In genomic region chr10:29554365-29554764, GRCm38 (mm10) we compare ENCODE assay signal across 12 mouse cellular contexts. TPM values are rescaled to one million over a fixed set of nuclear protein-coding genes. Genes with fewer than 3 reads are reported as not detected.
DNase-seq lines count a peak whose midpoint lies in the region; ATAC-seq and TF ChIP-seq lines count a peak whose summit lies in the region.
"Had no signal": no experiment of that assay in that cellular context is flagged by ENCODE, and none has a peak within 500 bp of the region (broad histone marks: within the 10 kb centered on the region; RNA-seq: fewer than 3 reads in every experiment).

No protein-coding gene starts in this region.

- peak; percentile 17; the same call in 1 of the 2 replicates for ATAC-seq in kidney, postnatal 0 days (replicated peaks; ENCODE audit: low FRiP score, low read depth)
- ATAC-seq in activated CD4-positive, CD25-positive, alpha-beta regulatory T cell, adult 4 months, result no peak
- ATAC-seq: forebrain, embryonic 13.5 days; hindbrain, embryonic 16.5 days had no signal

- H3K36me3 ChIP-seq in kidney, postnatal 0 days (ENCODE audit: insufficient read depth, low read length), result no peaks in the 10 kb centered on the region
- no peaks in the 10 kb centered on the region for H3K36me3 ChIP-seq in myocyte (ENCODE audit: control insufficient read depth, insufficient read depth)
- H3K36me3 ChIP-seq: liver, embryonic 13.5 days had no signal

- WGBS in kidney, postnatal 0 days, result 27% methylated on average over 2 of the region's 2 CpGs

- no peak overlapping the region for H3K9ac ChIP-seq in kidney, postnatal 0 days (ENCODE audit: low read depth, low read length)
- H3K9ac ChIP-seq: forebrain, embryonic 13.5 days; liver, embryonic 13.5 days had no signal

- H3ac ChIP-seq in myocyte (ENCODE audit: control insufficient read depth, insufficient read length), result no peak overlapping the region

- no peak overlapping the region for H3K4me3 ChIP-seq in kidney, postnatal 0 days (replicated peaks; ENCODE audit: low read depth, low read length)
- no peak overlapping the region for H3K4me3 ChIP-seq in myocyte
- H3K4me3 ChIP-seq: forebrain, embryonic 13.5 days; liver, embryonic 13.5 days had no signal

- H3K27ac ChIP-seq in kidney, postnatal 0 days, result no peak overlapping the region
- H3K27ac ChIP-seq: forebrain, embryonic 13.5 days; liver, embryonic 13.5 days had no signal

- H3K9me3 ChIP-seq in kidney, postnatal 0 days (replicated peaks; ENCODE audit: low read length), result no peaks in the 10 kb centered on the region
- H3K9me3 ChIP-seq: forebrain, embryonic 13.5 days; liver, embryonic 13.5 days had no signal

- H3K27me3 ChIP-seq in kidney, postnatal 0 days (ENCODE audit: insufficient read depth, low read length), result no peaks in the 10 kb centered on the region
- no peaks in the 10 kb centered on the region for H3K27me3 ChIP-seq in myocyte (ENCODE audit: control insufficient read depth, insufficient read depth, insufficient read length)
- H3K27me3 ChIP-seq: forebrain, embryonic 13.5 days; liver, embryonic 13.5 days had no signal

- TF ChIP-seq CTCF in kidney, postnatal 0 days (IDR thresholded peaks at IDR 0.05; ENCODE audit: low read depth), result no peak

- H3K79me2 ChIP-seq in myocyte (ENCODE audit: control insufficient read depth, insufficient read depth), result no peaks in the 10 kb centered on the region

- no peak overlapping the region for H3K4me2 ChIP-seq in kidney, postnatal 0 days (ENCODE audit: low read length)
- H3K4me2 ChIP-seq in myocyte (ENCODE audit: low read depth), result no peak overlapping the region
- H3K4me2 ChIP-seq: forebrain, embryonic 13.5 days; liver, embryonic 13.5 days had no signal

- TF ChIP-seq POLR2A in myocyte (IDR thresholded peaks at IDR 0.05; ENCODE audit: insufficient read length, low read depth), result no peak

- no peaks in the 10 kb centered on the region for H3K4me1 ChIP-seq in kidney, postnatal 0 days (replicated peaks; ENCODE audit: insufficient read depth, low read length)
- H3K4me1 ChIP-seq: forebrain, embryonic 13.5 days; liver, embryonic 13.5 days had no signal

- peak; percentile 32 for DNase-seq in kidney, postnatal 0 days (ENCODE audit: low spot score)
- no peak for DNase-seq in kidney, adult 9 months
- peak; percentile 70 for DNase-seq in brain, adult 2 months (ENCODE audit: low read depth, low spot score)
- peak; percentile 30 for DNase-seq in hindlimb bud, embryonic 11.5 days (ENCODE audit: extremely low spot score, low read depth, low spot score)
- DNase-seq in ovary, postnatal 10 days (ENCODE audit: low spot score), result no peak
- DNase-seq: cerebellum, adult 2 months; gastrocnemius, postnatal 36 days; liver, embryonic 13.5 days had no signal

TF ChIP-seq in myocyte, 11 proteins besides CTCF, POLR2A, EP300 and RAD21:
- no peak for TF ChIP-seq E2F4 (IDR thresholded peaks at IDR 0.05; ENCODE audit: insufficient read depth)
- no peak for TF ChIP-seq POLR2AphosphoS2 (IDR thresholded peaks at IDR 0.05; ENCODE audit: insufficient read length, low read depth)
- peak; percentile 16; the same call in 1 of the 2 replicates for TF ChIP-seq CEBPB (IDR thresholded peaks at IDR 0.05; ENCODE audit: insufficient read depth, poor library complexity, severe bottlenecking)
- no peak for TF ChIP-seq REST (IDR thresholded peaks at IDR 0.05; ENCODE audit: insufficient read depth, insufficient read length)

RNA-seq across cellular contexts. Expression of gene Rspo3, which starts 18.7 kb away (rescaled TPM):
- 8.6 and 10.3 TPM in 2 replicates for polyA plus RNA-seq in kidney, postnatal 0 days (2015; fragmentation: Nextera tagmentation; extraction: Ambion mirVana)
- 2.1 TPM for polyA plus RNA-seq in myocyte (2012; fragmentation: generic; extraction: Trizol)
- under 1 TPM in 1 of 2 experiments, not detected in 1; 0.15 TPM for polyA plus RNA-seq in activated CD4-positive, CD25-positive, alpha-beta regulatory T cell, adult 4 months (2017; shearing (Covaris generic))

Comparison
In these comparisons a context has a peak if more than half of its experiments do, and no peak if none do; other contexts are left out.
1. DNase-seq: peak in kidney, postnatal 0 days (single experiment), brain, adult 2 months (single experiment) and hindlimb bud, embryonic 11.5 days (single experiment); none in kidney, adult 9 months (single experiment) and ovary, postnatal 10 days (single experiment).